Mouse (Mus musculus): ENCODE results near the gene Lhfp. TPM values are rescaled to one million over a fixed set of nuclear protein-coding genes. Genes with fewer than 3 reads are reported as not detected.

Lhfp gene
- total and polyA plus RNA-seq, 2 experiments from 2014 or later = 49.3 to 59.7 TPM

DNA sequence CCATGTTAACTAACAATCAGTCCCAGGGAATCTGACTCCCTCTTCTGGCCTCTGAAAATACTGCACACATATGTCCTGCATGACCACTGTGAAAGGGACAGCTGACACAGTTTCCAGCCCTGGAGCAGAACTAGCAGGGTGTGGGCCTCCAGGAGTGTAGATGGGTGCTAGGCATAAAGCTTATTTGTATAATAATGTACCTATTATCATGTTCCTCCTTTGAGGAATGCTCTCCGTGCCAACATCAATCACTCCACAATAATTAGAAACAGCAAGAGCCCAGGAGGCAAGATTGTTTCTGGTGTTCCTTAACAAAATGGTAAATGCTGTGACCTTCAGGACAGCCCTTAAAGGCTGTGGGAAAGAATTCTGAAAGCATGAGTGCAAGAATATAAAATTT lies 264.5 kb downstream of the Lhfp start:
- 80% methylated on average over 1 of the region's 1 CpGs for WGBS
- ATAC-seq (ENCODE audit: low FRiP score) = no peak
- Histone ChIP-seq H3K4me1 (ENCODE audit: insufficient read depth, low read length) (no peaks in the 10 kb centered on the region), H3K36me3 (ENCODE audit: insufficient read depth, low read length) (no peaks in the 10 kb centered on the region), H3K9me3 (ENCODE audit: low read length) (no peaks in the 10 kb centered on the region), H3K27me3 (ENCODE audit: insufficient read depth, low read length) (no peaks in the 10 kb centered on the region), H3K27ac (ENCODE audit: low read depth, low read length) (no peak overlapping the region), H3K4me2 (ENCODE audit: low read depth, low read length, poor library complexity, severe bottlenecking) (no peak overlapping the region), H3K4me3 (ENCODE audit: low read depth, low read length) (no peak overlapping the region), H3K9ac (replicated peaks; ENCODE audit: low read length, poor library complexity, severe bottlenecking) (no peak overlapping the region)
- no peak for DNase-seq (ENCODE audit: low spot score)
- no peak for TF ChIP-seq CTCF (IDR thresholded peaks at IDR 0.05)

DNA sequence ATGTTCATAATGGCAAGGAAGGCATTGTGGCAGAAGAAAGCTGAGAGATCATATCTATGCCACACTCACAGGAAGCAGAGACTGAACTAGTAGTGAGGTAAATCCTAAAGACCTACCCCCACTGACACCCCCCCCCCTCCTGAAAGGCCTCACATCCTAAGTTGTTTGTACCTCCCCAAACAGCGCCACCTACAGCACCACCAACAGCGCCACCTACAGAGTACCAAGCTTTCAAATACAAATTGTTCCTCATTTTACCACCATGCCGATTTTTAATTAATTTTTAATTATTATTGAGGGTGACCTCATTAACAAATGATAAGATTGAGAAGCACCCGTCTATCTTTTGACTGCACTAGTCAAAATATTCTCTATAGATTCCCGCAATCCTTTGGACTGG lies 267.3 kb downstream of the Lhfp start:
- Histone ChIP-seq H3K27ac (ENCODE audit: low read depth, low read length) (no peak overlapping the region), H3K9ac (replicated peaks; ENCODE audit: low read length, poor library complexity, severe bottlenecking) (no peak overlapping the region), H3K36me3 (ENCODE audit: insufficient read depth, low read length) (no peaks in the 10 kb centered on the region), H3K4me3 (ENCODE audit: low read depth, low read length) (no peak overlapping the region), H3K27me3 (ENCODE audit: insufficient read depth, low read length) (no peaks in the 10 kb centered on the region), H3K9me3 (ENCODE audit: low read length) (no peaks in the 10 kb centered on the region), H3K4me2 (ENCODE audit: low read depth, low read length, poor library complexity, severe bottlenecking) (no peak overlapping the region), H3K4me1 (ENCODE audit: insufficient read depth, low read length) (no peaks in the 10 kb centered on the region)
- DNase-seq (ENCODE audit: low spot score) (no peak), ATAC-seq (ENCODE audit: low FRiP score) (no peak)
- 60% methylated on average over 5 of the region's 5 CpGs for WGBS
- peak; percentile 25 for TF ChIP-seq CTCF (IDR thresholded peaks at IDR 0.05)

DNA sequence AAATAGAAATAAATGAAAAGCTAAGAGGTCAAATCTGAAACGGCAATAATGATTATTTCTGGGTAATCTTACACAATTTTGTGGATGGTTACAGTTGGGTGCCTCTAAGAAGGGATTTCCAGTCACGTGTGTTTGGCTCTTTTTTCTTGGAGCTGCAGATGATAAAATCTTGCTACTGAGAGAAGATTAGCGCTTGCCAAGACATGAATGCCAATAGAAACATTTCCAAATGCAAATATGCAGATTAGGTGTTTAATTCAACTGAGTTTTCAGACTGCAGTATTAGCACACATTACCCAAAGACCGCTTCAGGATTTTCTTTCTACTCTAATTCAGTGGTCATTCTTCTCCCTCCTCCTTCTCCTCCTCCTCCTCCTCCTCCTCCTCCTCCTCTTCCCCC lies 268.8 kb downstream of the Lhfp start:
- no peak overlapping the region for H3K27ac ChIP-seq (ENCODE audit: low read depth, low read length)

DNA sequence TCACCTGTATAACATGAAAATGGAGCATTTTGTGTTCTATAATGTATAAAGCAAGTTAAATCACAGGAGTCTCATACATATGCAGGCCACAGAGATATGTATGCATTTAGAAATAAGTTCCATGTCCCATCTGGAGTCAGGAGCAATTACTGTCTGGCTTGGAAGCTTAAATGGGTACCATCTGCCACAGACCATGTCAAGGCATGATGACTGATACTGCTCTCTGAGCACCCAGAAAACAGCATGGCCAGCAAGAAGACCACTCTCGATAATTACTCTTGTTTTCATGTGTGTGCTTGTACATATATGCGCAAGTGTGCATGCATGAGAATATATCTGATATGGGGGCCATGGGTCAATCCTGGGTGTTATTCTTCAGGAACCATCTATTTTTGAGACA lies 269.3 kb downstream of the Lhfp start:
- TF ChIP-seq CTCF (IDR thresholded peaks at IDR 0.05) = no peak
- H3K4me3 ChIP-seq (ENCODE audit: low read depth, low read length) = no peak overlapping the region
- H3K27ac ChIP-seq (ENCODE audit: low read depth, low read length) = no peak overlapping the region
- H3K9ac ChIP-seq (replicated peaks; ENCODE audit: low read length, poor library complexity, severe bottlenecking) = no peak overlapping the region
- no peak for DNase-seq (ENCODE audit: low spot score)
- H3K27me3 ChIP-seq (ENCODE audit: insufficient read depth, low read length) = no peaks in the 10 kb centered on the region
- no peaks in the 10 kb centered on the region for H3K4me1 ChIP-seq (ENCODE audit: insufficient read depth, low read length)
- 95% methylated on average over 2 of the region's 2 CpGs for WGBS
- H3K4me2 ChIP-seq (ENCODE audit: low read depth, low read length, poor library complexity, severe bottlenecking) = no peak overlapping the region
- no peak for ATAC-seq (ENCODE audit: low FRiP score)
- H3K9me3 ChIP-seq (ENCODE audit: low read length) = no peaks in the 10 kb centered on the region
- H3K36me3 ChIP-seq (ENCODE audit: insufficient read depth, low read length) = no peaks in the 10 kb centered on the region

More for the DNA sequence above, 268.8 kb downstream of the Lhfp start:
- H3K9ac ChIP-seq (replicated peaks; ENCODE audit: low read length, poor library complexity, severe bottlenecking) = no peak overlapping the region
- WGBS = 40% methylated on average over 4 of the region's 4 CpGs
- TF ChIP-seq CTCF (IDR thresholded peaks at IDR 0.05) = no peak
- no peak for DNase-seq (ENCODE audit: low spot score)
- H3K27me3 ChIP-seq (ENCODE audit: insufficient read depth, low read length) = no peaks in the 10 kb centered on the region
- no peaks in the 10 kb centered on the region for H3K9me3 ChIP-seq (ENCODE audit: low read length)
- no peak for ATAC-seq (ENCODE audit: low FRiP score)
- H3K4me1 ChIP-seq (ENCODE audit: insufficient read depth, low read length) = no peaks in the 10 kb centered on the region
- H3K4me3 ChIP-seq (ENCODE audit: low read depth, low read length) = no peak overlapping the region
- H3K4me2 ChIP-seq (ENCODE audit: low read depth, low read length, poor library complexity, severe bottlenecking) = no peak overlapping the region
- H3K36me3 ChIP-seq (ENCODE audit: insufficient read depth, low read length) = no peaks in the 10 kb centered on the region

Other genes with a start within 250 kb of the Lhfp start
- gene Cog6, start 24.3 kb upstream of the Lhfp start, total RNA-seq (2014; rRNA removed) = 37.2 and 37.5 TPM in 2 replicates
- 28.0 and 30.9 TPM in 2 replicates for gene Cog6, start 24.3 kb upstream of the Lhfp start, polyA plus RNA-seq (2015; fragmentation: Nextera tagmentation; extraction: Ambion mirVana)

All from midbrain, postnatal 0 days (tissue).